Mouse (Mus musculus) embryonic facial prominence, embryonic 14.5 days (tissue): Measurements from ENCODE around the gene Myo1g. TPM values are rescaled to one million over a fixed set of nuclear protein-coding genes. Genes with fewer than 3 reads are reported as not detected.

Experiments
- ATAC-seq: fragments of 200-750 bp; cut with Nextera tagmentation; 2 replicates; pipeline ENCODE4 v1.8.0; 2017; ENCODE audit warnings: low read depth, moderate number of reproducible peaks, moderate TSS enrichment
- DNase-seq: peaks from one replicate; pipeline ENCODE4 v3.0.0-alpha.2; 2015; ENCODE audit warnings: low spot score
- H3K27ac ChIP-seq: fragments of 300-500 bp; sonication (generic); replicated peaks from 2 replicates; pipeline ENCODE4 v1.5.1; 2014; ENCODE audit warnings: low read depth, mild to moderate bottlenecking, low read length, moderate library complexity
- H3K27me3 ChIP-seq: fragments of 300-500 bp; sonication (generic); replicated peaks from 2 replicates; pipeline ENCODE4 v1.6.1; 2014; ENCODE audit warnings: low read length; ENCODE audit not compliant: control insufficient read depth, insufficient read depth
- H3K36me3 ChIP-seq: fragments of 300-500 bp; sonication (generic); 2 replicates; pipeline ENCODE4 v1.6.1; 2014; ENCODE audit warnings: low read length, mixed read lengths; ENCODE audit not compliant: control insufficient read depth, insufficient read depth
- H3K4me1 ChIP-seq: fragments of 300-500 bp; sonication (generic); 2 replicates; pipeline ENCODE4 v1.6.1; 2014; ENCODE audit warnings: antibody characterized with exemption, low read length; ENCODE audit not compliant: control insufficient read depth, insufficient read depth
- H3K4me2 ChIP-seq: fragments of 300-500 bp; sonication (generic); 2 replicates; pipeline ENCODE4 v1.6.1; 2014; ENCODE audit warnings: low read depth, mild to moderate bottlenecking, low read length, moderate library complexity, mixed read lengths
- H3K4me3 ChIP-seq: fragments of 300-500 bp; sonication (generic); 2 replicates; pipeline ENCODE4 v1.5.1; 2014; ENCODE audit warnings: low read depth, mild to moderate bottlenecking, low read length
- H3K9ac ChIP-seq: fragments of 300-500 bp; sonication (generic); 2 replicates; pipeline ENCODE4 v1.6.1; 2014; ENCODE audit warnings: low read depth, mild to moderate bottlenecking, low read length, moderate library complexity, mixed read lengths
- H3K9me3 ChIP-seq: fragments of 300-500 bp; sonication (generic); 2 replicates; pipeline ENCODE4 v1.6.1; 2016; ENCODE audit warnings: low read length; ENCODE audit not compliant: control insufficient read depth
- WGBS: fragments of 180-500 bp; shearing (Covaris S2); extraction: QIAGEN DNeasy Blood & Tissue Kit; methylation state at CpG from one replicate; pipeline ENCODE4 v1.1.7; 2014; 5-methylcytosine and 5-hydroxymethylcytosine counted together
- microRNA-seq: library from miRNA; unstranded; fragments of <30 nt; microRNA quantifications from one replicate; pipeline ENCODE4, GENCODE M21; 2016; ENCODE audit warnings: borderline number of aligned reads
- polyA plus RNA-seq: library from polyadenylated mRNA; unstranded; fragments of >200 nt; fragmentation: Nextera tagmentation; extraction: Ambion mirVana; gene quantifications from 2 replicates; pipeline ENCODE4 v1.2.1, GENCODE M21; 2014

Gene Myo1g
- polyA plus RNA-seq, 1 experiment from 2014 or later, result 2.4 TPM

DNA sequence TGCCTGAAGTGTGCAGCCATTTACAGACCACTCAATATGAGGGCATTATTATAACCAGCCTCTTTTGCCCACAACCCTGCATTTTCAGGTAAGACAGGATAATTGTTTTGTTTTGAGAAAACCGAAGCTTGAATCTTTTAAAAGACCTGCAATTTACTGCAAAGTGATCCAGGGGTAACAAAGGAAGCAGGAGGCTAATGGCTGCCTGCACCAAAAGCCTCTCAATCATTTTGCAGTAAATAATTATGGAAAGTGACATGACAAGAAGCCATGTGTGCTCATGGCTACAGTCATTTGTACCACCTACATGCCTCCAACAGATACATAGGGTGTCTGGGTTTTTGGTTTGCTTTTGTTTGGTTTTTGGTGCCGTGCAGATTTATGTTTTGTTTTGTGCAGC lies 49.7 kb downstream of the Myo1g start:
- H3K36me3 ChIP-seq, result peaks cover 29% of the 10 kb centered on the region
- DNase-seq, result no peak
- peaks cover 45% of the 10 kb centered on the region for H3K4me1 ChIP-seq
- H3K27me3 ChIP-seq, result no peaks in the 10 kb centered on the region
- H3K4me2 ChIP-seq, result peak overlapping the region; percentile 90
- no peak overlapping the region for H3K27ac ChIP-seq
- 47% methylated on average over 2 of the region's 2 CpGs for WGBS
- peak overlapping the region; percentile 97 for H3K4me3 ChIP-seq
- H3K9me3 ChIP-seq, result no peaks in the 10 kb centered on the region
- H3K9ac ChIP-seq, result no peak overlapping the region
- no peak for ATAC-seq

DNA sequence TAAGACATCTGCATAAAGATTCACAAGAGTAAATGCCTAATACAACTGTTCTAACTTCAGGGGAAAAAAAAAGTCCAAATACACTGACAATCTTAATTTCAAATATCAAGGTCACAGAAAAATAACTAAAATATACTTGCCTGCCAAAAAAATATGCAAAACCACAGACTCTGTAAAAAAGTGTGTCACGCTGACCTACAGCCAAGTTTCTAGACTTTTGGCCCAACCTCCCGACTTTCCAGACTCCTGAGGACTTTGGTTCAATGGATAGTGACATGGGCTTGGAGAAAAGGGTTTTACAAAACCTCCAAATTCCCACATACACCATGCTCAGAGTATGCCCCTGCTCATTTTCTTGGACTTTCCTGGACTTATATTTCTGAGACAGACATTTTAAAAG lies 52.2 kb downstream of the Myo1g start:
- Histone ChIP-seq H3K27ac (no peak overlapping the region), H3K9ac (no peak overlapping the region), H3K4me3 (no peak overlapping the region), H3K27me3 (no peaks in the 10 kb centered on the region), H3K4me2 (0 out of 2 replicates have a peak overlapping the region, but pooled peaks have one; percentile 4), H3K36me3 (peaks cover 36% of the 10 kb centered on the region), H3K4me1 (peaks cover 35% of the 10 kb centered on the region), H3K9me3 (no peaks in the 10 kb centered on the region)
- WGBS, result 63% methylated on average over 2 of the region's 2 CpGs
- DNase-seq, result no peak
- no peak for ATAC-seq

DNA sequence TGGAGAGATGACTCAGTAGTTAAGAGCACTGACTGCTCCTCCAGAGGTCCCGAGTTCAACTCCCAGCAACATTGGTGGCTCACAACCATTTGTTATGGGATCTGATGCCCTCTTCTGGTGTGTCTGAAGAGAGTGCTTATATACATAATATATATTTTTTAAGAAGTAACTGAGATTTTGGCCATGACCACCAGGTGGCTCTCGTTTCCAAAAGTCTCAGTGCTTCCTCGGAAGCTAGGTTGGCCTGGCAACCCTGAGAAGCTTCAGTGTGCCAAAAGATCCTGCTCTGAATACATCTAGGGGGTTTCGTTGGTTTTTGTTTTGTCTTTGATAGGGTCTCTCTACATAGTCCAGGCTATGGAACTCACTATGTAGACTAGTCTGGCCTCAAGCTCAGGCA lies 55.6 kb downstream of the Myo1g start:
- no peak overlapping the region for H3K4me2 ChIP-seq
- H3K36me3 ChIP-seq, result peaks cover 24% of the 10 kb centered on the region
- H3K4me3 ChIP-seq, result no peak overlapping the region
- H3K9ac ChIP-seq, result no peak overlapping the region
- DNase-seq (peak; percentile 90), ATAC-seq (peak; percentile 57; the same call in 1 of the 2 replicates)
- 33% methylated on average over 4 of the region's 4 CpGs for WGBS
- no peak overlapping the region for H3K27ac ChIP-seq
- H3K4me1 ChIP-seq, result peaks cover 7% of the 10 kb centered on the region
- no peaks in the 10 kb centered on the region for H3K9me3 ChIP-seq
- H3K27me3 ChIP-seq, result no peaks in the 10 kb centered on the region

DNA sequence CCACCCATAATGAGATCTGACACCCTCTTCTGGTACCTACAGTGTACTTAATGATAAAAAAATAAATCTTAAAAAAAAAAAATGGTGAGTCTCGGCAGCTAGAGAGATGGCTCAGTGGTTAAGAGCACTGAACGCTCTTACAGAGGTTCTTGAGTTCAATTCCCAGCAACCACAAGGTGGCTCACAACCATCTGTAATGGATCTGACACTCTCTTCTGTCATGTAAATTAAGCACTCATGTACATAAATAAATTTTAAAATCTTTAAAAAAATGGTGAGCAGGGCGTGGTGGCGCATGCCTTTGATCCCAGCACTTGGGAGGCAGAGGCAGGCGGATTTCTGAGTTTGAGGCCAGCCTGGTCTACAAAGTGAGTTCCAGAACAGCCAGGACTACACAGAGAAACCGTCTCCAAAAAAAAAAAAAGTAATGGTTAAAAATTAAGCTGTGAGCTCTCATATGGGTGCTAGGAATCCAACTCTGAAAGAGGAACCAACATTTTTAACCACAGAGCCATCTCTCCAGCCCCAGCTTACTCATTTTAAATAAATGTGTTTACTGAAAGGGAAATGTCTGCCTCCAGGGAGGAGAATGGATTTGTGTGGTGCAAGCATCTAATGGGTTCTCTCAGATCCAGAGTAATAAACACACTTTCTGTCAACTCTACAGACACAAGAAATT lies 57.5 kb downstream of the Myo1g start:
- H3K27ac ChIP-seq, result no peak overlapping the region
- no peak overlapping the region for H3K4me2 ChIP-seq
- DNase-seq, result no peak
- no peaks in the 10 kb centered on the region for H3K27me3 ChIP-seq
- ATAC-seq, result no peak
- 93% methylated on average over 6 of the region's 6 CpGs for WGBS
- H3K4me1 ChIP-seq, result no peaks in the 10 kb centered on the region
- no peaks in the 10 kb centered on the region for H3K9me3 ChIP-seq
- peaks cover 20% of the 10 kb centered on the region for H3K36me3 ChIP-seq
- no peak overlapping the region for H3K4me3 ChIP-seq
- H3K9ac ChIP-seq, result no peak overlapping the region

Small RNA genes within 50 kb of the gene (microRNA-seq; reads per million reads assigned to microRNA genes)
- not detected for gene Gm22123

Other genes with a start within 250 kb of the Myo1g start
- 109 and 117 TPM in 2 replicates for gene Tmed4, start 246.1 kb downstream of the Myo1g start, polyA plus RNA-seq
- gene Ogdh, start 229.3 kb downstream of the Myo1g start, polyA plus RNA-seq, result 92.5 and 93.8 TPM in 2 replicates
- gene Zmiz2, start 131.9 kb downstream of the Myo1g start, polyA plus RNA-seq, result 11.2 and 12.4 TPM in 2 replicates
- gene Ppia, start 105.5 kb downstream of the Myo1g start, polyA plus RNA-seq, result 4,672 and 4,857 TPM in 2 replicates
- gene H2afv, start 76.5 kb downstream of the Myo1g start, polyA plus RNA-seq, result 428 and 463 TPM in 2 replicates
- gene Purb, start 45.0 kb downstream of the Myo1g start, polyA plus RNA-seq, result 28.8 and 29.2 TPM in 2 replicates
- gene Ccm2, start 25.9 kb upstream of the Myo1g start, polyA plus RNA-seq, result 93.5 and 93.7 TPM in 2 replicates
- gene Nacad, start 85.1 kb upstream of the Myo1g start, polyA plus RNA-seq, result 7.0 and 8.5 TPM in 2 replicates
- gene Tbrg4, start 105.1 kb upstream of the Myo1g start, polyA plus RNA-seq, result 33.7 and 35.7 TPM in 2 replicates
- not detected in 2 replicates for gene Wap, start 117.7 kb upstream of the Myo1g start, polyA plus RNA-seq
- gene Ramp3, start 137.6 kb upstream of the Myo1g start, polyA plus RNA-seq, result 12.2 and 15.1 TPM in 2 replicates